Mouse (Mus musculus) hindbrain, embryonic 12.5 days (tissue): ENCODE measurements at regions not wholly inside any gene's neighbourhood (a gene's known extent, or its start where the extent isn't known, plus 50 kb on each side); places are given as distances from the start of the nearest gene placed in this dataset.

ENCODE experiments used
- ATAC-seq: fragments of 200-750 bp; cut with Nextera tagmentation; 2 replicates; pipeline ENCODE4 v1.8.0; 2017; ENCODE audit warnings: moderate TSS enrichment; ENCODE audit not compliant: low FRiP score
- H3K27ac ChIP-seq: fragments of 300-500 bp; sonication (generic); 2 replicates; pipeline ENCODE4 v1.5.1; 2016; ENCODE audit warnings: mild to moderate bottlenecking
- H3K27me3 ChIP-seq: fragments of 300-500 bp; sonication (generic); 2 replicates; pipeline ENCODE4 v1.6.1; 2016; ENCODE audit warnings: mild to moderate bottlenecking
- H3K36me3 ChIP-seq: fragments of 300-500 bp; sonication (generic); 2 replicates; pipeline ENCODE4 v1.6.1; 2016; ENCODE audit warnings: mild to moderate bottlenecking
- H3K4me1 ChIP-seq: fragments of 300-500 bp; sonication (generic); 2 replicates; pipeline ENCODE4 v1.6.1; 2016
- H3K4me2 ChIP-seq: fragments of 300-500 bp; sonication (generic); replicated peaks from 2 replicates; pipeline ENCODE4 v1.6.1; 2016; ENCODE audit warnings: mild to moderate bottlenecking
- H3K4me3 ChIP-seq: fragments of 300-500 bp; sonication (generic); 2 replicates; pipeline ENCODE4 v1.5.1; 2016; ENCODE audit warnings: mild to moderate bottlenecking
- H3K9ac ChIP-seq: fragments of 300-500 bp; sonication (generic); 2 replicates; pipeline ENCODE4 v1.6.1; 2016; ENCODE audit warnings: mild to moderate bottlenecking, moderate library complexity
- H3K9me3 ChIP-seq: fragments of 300-500 bp; sonication (generic); replicated peaks from 2 replicates; pipeline ENCODE4 v1.6.1; 2016; ENCODE audit warnings: mild to moderate bottlenecking
- WGBS: fragments of 180-500 bp; shearing (Covaris S2); methylation state at CpG from one replicate; pipeline ENCODE4 v1.1.7; 2016; 5-methylcytosine and 5-hydroxymethylcytosine counted together

GRCm38 (mm10) chr15:37133916-37134315 is 126.3 kb upstream of the Zfp706 start:
- Histone ChIP-seq H3K27ac (no peak overlapping the region), H3K4me2 (no peak overlapping the region), H3K4me1 (peaks cover 17% of the 10 kb centered on the region), H3K9me3 (no peaks in the 10 kb centered on the region), H3K27me3 (no peaks in the 10 kb centered on the region), H3K36me3 (no peaks in the 10 kb centered on the region), H3K4me3 (no peak overlapping the region), H3K9ac (no peak overlapping the region)
- no peak for ATAC-seq
- WGBS, result 41% methylated on average over 5 of the region's 5 CpGs

DNA sequence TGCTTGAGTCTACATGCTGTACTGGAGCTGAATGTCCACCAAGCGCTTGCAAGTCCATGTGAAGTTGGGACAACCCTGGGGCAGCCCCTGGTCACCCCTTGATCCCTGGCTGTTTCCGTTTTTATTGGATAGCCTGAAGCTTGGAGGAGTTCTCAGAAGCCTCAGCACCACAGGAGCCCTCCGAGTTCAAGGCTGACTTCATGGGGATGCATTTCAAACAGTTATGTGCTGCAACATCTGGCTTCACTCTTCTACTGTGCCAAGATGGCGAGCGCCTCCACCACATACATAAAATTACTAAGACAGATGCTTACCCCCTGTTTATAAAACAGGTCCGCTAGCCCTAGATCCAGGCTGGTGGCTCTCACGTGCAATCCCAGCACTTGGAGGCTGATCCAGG is 120.1 kb upstream of the Zfp706 start:
- Histone ChIP-seq H3K4me1 (no peaks in the 10 kb centered on the region), H3K4me3 (no peak overlapping the region), H3K9ac (no peak overlapping the region), H3K9me3 (no peaks in the 10 kb centered on the region), H3K36me3 (no peaks in the 10 kb centered on the region), H3K4me2 (no peak overlapping the region), H3K27ac (no peak overlapping the region), H3K27me3 (no peaks in the 10 kb centered on the region)
- no peak for ATAC-seq
- 76% methylated on average over 7 of the region's 7 CpGs for WGBS

- ATAC-seq, result no peak
- Histone ChIP-seq H3K4me1 (no peaks in the 10 kb centered on the region), H3K27ac (no peak overlapping the region), H3K9me3 (no peaks in the 10 kb centered on the region), H3K4me2 (no peak overlapping the region), H3K27me3 (no peaks in the 10 kb centered on the region), H3K36me3 (no peaks in the 10 kb centered on the region), H3K4me3 (no peak overlapping the region), H3K9ac (no peak overlapping the region)
- 68% methylated on average over 4 of the region's 4 CpGs for WGBS
Measured at GRCm38 (mm10) chr15:37127170-37127569, 119.6 kb upstream of the Zfp706 start.

- WGBS, result 72% methylated on average over 4 of the region's 4 CpGs
- Histone ChIP-seq H3K9me3 (no peaks in the 10 kb centered on the region), H3K4me2 (no peak overlapping the region), H3K27me3 (no peaks in the 10 kb centered on the region), H3K4me3 (no peak overlapping the region), H3K27ac (no peak overlapping the region), H3K4me1 (no peaks in the 10 kb centered on the region), H3K9ac (no peak overlapping the region), H3K36me3 (no peaks in the 10 kb centered on the region)
- no peak for ATAC-seq
Measured at GRCm38 (mm10) chr15:37125823-37126222, 118.2 kb upstream of the Zfp706 start.

GRCm38 (mm10) chr15:37124951-37125350 is 117.4 kb upstream of the Zfp706 start:
- WGBS, result 89% methylated on average over 2 of the region's 2 CpGs
- Histone ChIP-seq H3K36me3 (no peaks in the 10 kb centered on the region), H3K4me2 (no peak overlapping the region), H3K9ac (no peak overlapping the region), H3K27ac (no peak overlapping the region), H3K4me1 (no peaks in the 10 kb centered on the region), H3K27me3 (no peaks in the 10 kb centered on the region), H3K9me3 (no peaks in the 10 kb centered on the region), H3K4me3 (no peak overlapping the region)
- no peak for ATAC-seq

GRCm38 (mm10) chr15:37124299-37124698 is 116.7 kb upstream of the Zfp706 start:
- Histone ChIP-seq H3K4me3 (no peak overlapping the region), H3K9ac (no peak overlapping the region), H3K9me3 (no peaks in the 10 kb centered on the region), H3K36me3 (no peaks in the 10 kb centered on the region), H3K4me2 (no peak overlapping the region), H3K27ac (no peak overlapping the region), H3K27me3 (no peaks in the 10 kb centered on the region), H3K4me1 (no peaks in the 10 kb centered on the region)
- ATAC-seq, result no peak
- 82% methylated on average over 7 of the region's 7 CpGs for WGBS

DNA sequence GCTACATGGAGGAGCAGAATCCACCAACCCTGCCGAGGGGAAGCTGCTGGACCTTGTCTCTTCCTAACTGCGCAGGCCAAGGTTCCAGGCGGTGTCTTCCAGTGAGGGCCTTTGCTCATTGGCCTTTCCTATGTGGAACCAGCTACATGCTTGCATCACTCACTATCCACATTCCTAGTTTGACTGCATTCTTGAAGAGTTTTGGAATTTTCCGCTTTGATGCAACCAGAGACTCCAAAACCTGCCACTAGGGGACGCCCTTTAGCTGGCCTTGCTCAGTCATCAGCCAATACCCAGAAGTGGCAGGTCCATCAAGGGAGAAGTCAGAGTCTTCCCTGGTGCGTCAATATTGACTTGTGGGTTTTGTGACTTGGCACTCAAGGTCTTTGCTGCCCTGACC is 112.8 kb upstream of the Zfp706 start:
- no peaks in the 10 kb centered on the region for H3K27me3 ChIP-seq
- ATAC-seq, result no peak
- H3K27ac ChIP-seq, result no peak overlapping the region
- H3K4me2 ChIP-seq, result no peak overlapping the region
- no peak overlapping the region for H3K9ac ChIP-seq
- H3K4me3 ChIP-seq, result no peak overlapping the region
- 18% methylated on average over 6 of the region's 6 CpGs for WGBS
- H3K4me1 ChIP-seq, result no peaks in the 10 kb centered on the region
- no peaks in the 10 kb centered on the region for H3K36me3 ChIP-seq
- no peaks in the 10 kb centered on the region for H3K9me3 ChIP-seq

DNA sequence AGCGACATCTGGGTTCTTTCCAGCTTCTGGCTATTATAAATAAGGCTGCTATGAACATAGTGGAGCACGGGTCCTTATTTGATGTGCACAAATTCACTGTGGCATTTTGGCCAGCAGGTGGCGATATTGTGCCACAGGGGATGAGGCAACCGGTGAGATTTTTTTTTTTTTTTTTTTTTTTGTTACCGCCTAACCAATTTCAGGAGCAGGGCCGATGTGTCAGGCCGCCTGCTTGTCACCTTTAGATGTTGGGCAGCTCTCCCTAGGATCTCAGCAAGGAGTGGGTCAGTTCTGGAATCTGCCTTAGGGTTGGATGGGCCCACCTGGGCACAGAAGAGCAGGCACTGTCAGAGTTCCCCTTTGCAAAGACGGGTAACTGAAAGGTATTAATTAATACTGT is 106.5 kb upstream of the Zfp706 start:
- Histone ChIP-seq H3K9me3 (no peaks in the 10 kb centered on the region), H3K4me2 (no peak overlapping the region), H3K27ac (no peak overlapping the region), H3K4me3 (no peak overlapping the region), H3K27me3 (no peaks in the 10 kb centered on the region), H3K9ac (no peak overlapping the region), H3K4me1 (no peaks in the 10 kb centered on the region), H3K36me3 (no peaks in the 10 kb centered on the region)
- ATAC-seq, result no peak
- WGBS, result 13% methylated on average over 8 of the region's 8 CpGs

- H3K4me3 ChIP-seq, result no peak overlapping the region
- no peak for ATAC-seq
- no peak overlapping the region for H3K4me2 ChIP-seq
- no peaks in the 10 kb centered on the region for H3K9me3 ChIP-seq
- no peaks in the 10 kb centered on the region for H3K36me3 ChIP-seq
- H3K4me1 ChIP-seq, result no peaks in the 10 kb centered on the region
- no peak overlapping the region for H3K9ac ChIP-seq
- no peaks in the 10 kb centered on the region for H3K27me3 ChIP-seq
- WGBS, result 93% methylated on average over 14 of the region's 14 CpGs
- no peak overlapping the region for H3K27ac ChIP-seq
Measured at GRCm38 (mm10) chr15:37110462-37110861, 102.9 kb upstream of the Zfp706 start.

DNA sequence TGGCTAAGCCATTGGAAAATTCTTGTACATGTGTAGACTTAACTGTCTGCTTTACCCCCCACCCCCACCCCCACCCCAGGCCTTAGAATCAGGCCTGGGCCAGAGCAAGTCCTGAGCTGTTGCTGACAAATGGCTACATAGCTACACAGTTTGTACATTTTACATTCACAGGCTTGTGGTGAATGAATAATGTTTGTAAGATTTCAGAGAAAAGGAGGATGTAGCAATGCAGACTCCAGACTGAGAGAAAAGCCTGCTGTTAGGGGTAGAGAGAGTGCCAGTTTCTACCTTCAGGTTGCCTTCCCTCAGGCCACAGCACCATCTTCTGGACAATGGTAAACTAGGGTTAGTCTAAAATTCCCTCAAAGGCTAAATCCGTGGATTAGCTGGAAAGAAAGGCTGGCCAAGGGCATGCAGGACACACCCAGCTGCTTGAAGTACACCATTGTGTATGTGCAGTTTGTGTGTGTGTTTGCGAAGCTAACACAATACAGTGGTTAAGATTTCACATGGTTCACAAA is 94.5 kb upstream of the Zfp706 start:
- 68% methylated on average over 2 of the region's 2 CpGs for WGBS
- H3K9ac ChIP-seq, result no peak overlapping the region
- H3K36me3 ChIP-seq, result no peaks in the 10 kb centered on the region
- peaks cover 2% of the 10 kb centered on the region; the same call in 1 of the 2 replicates for H3K4me1 ChIP-seq
- no peak for ATAC-seq
- H3K27me3 ChIP-seq, result no peaks in the 10 kb centered on the region
- no peaks in the 10 kb centered on the region for H3K9me3 ChIP-seq
- no peak overlapping the region for H3K4me2 ChIP-seq
- H3K27ac ChIP-seq, result no peak overlapping the region
- H3K4me3 ChIP-seq, result no peak overlapping the region

- WGBS, result 90% methylated on average over 1 of the region's 1 CpGs
- Histone ChIP-seq H3K27ac (no peak overlapping the region), H3K4me2 (no peak overlapping the region), H3K36me3 (no peaks in the 10 kb centered on the region), H3K27me3 (no peaks in the 10 kb centered on the region), H3K9me3 (no peaks in the 10 kb centered on the region), H3K9ac (no peak overlapping the region), H3K4me1 (peaks cover 2% of the 10 kb centered on the region; the same call in 1 of the 2 replicates), H3K4me3 (no peak overlapping the region)
- ATAC-seq, result no peak
Measured at GRCm38 (mm10) chr15:37101419-37101818, 93.8 kb upstream of the Zfp706 start.

DNA sequence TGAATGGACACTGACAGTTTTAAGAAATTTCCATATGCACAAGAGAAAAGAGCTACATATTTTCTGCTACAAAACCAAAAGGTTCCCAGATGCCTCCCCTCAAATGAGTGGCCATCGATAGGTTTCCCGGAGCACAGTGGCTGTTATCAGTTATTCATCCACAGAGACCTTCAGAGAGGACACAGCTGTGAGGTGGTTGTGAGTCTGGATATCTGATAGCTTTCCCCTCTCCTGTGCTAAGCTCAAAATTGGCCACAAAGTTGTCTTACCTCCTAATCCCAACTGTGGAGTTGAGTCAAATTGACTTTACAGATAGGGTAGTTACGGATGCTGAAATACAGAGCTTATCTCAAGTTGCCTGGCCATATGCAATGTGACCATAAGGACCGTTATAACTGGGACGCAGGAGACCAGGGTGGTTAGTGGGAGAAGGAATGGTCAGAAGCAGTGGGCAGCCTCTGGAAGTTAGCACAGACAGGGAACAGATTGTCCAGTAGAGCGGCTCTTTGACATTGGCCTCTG is 93.3 kb upstream of the Zfp706 start:
- Histone ChIP-seq H3K36me3 (no peaks in the 10 kb centered on the region), H3K27ac (no peak overlapping the region), H3K9ac (no peak overlapping the region), H3K4me2 (no peak overlapping the region), H3K4me1 (peaks cover 2% of the 10 kb centered on the region; the same call in 1 of the 2 replicates), H3K4me3 (no peak overlapping the region), H3K27me3 (no peaks in the 10 kb centered on the region), H3K9me3 (no peaks in the 10 kb centered on the region)
- 95% methylated on average over 6 of the region's 6 CpGs for WGBS
- no peak for ATAC-seq

GRCm38 (mm10) chr15:37099927-37100766 is 92.6 kb upstream of the Zfp706 start:
- WGBS, result 39% methylated on average over 17 of the region's 17 CpGs
- no peak overlapping the region for H3K27ac ChIP-seq

More at GRCm38 (mm10) chr15:37099927-37100766, 92.6 kb upstream of the Zfp706 start:
- Histone ChIP-seq H3K27me3 (no peaks in the 10 kb centered on the region), H3K9me3 (no peaks in the 10 kb centered on the region), H3K9ac (no peak overlapping the region), H3K4me3 (peak overlapping the region; percentile 19; the same call in 1 of the 2 replicates), H3K4me2 (peak overlapping the region; percentile 40), H3K4me1 (peaks cover 2% of the 10 kb centered on the region; the same call in 1 of the 2 replicates), H3K36me3 (no peaks in the 10 kb centered on the region)
- ATAC-seq, result peak; percentile 74
